Mouse (Mus musculus) neural tube, embryonic 14.5 days (tissue): ENCODE measurements at regions not wholly inside any gene's neighbourhood (a gene's known extent, or its start where the extent isn't known, plus 50 kb on each side); places are given as distances from the start of the nearest gene placed in this dataset.

Experiments
- ATAC-seq: fragments of 200-750 bp; cut with Nextera tagmentation; 2 replicates; pipeline ENCODE4 v1.8.0; 2017; ENCODE audit warnings: low read depth, mild to moderate bottlenecking, moderate TSS enrichment, moderate library complexity
- H3K27ac ChIP-seq: fragments of 300-500 bp; sonication (generic); 2 replicates; pipeline ENCODE4 v1.5.1; 2014; ENCODE audit warnings: low read depth, mild to moderate bottlenecking, control low read depth, low read length, moderate library complexity, mixed read lengths
- H3K27me3 ChIP-seq: fragments of 300-500 bp; sonication (generic); 2 replicates; pipeline ENCODE4 v1.6.1; 2014; ENCODE audit warnings: low read length; ENCODE audit not compliant: control insufficient read depth, insufficient read depth
- H3K36me3 ChIP-seq: fragments of 300-500 bp; sonication (generic); 2 replicates; pipeline ENCODE4 v1.6.1; 2014; ENCODE audit warnings: low read length, mixed read lengths; ENCODE audit not compliant: control insufficient read depth, insufficient read depth
- H3K4me1 ChIP-seq: fragments of 300-500 bp; sonication (generic); 2 replicates; pipeline ENCODE4 v1.6.1; 2014; ENCODE audit warnings: low read length; ENCODE audit not compliant: control insufficient read depth, insufficient read depth
- H3K4me2 ChIP-seq: fragments of 300-500 bp; sonication (generic); 2 replicates; pipeline ENCODE4 v1.6.1; 2014; ENCODE audit warnings: mild to moderate bottlenecking, low read depth, low read length, control low read depth
- H3K4me3 ChIP-seq: fragments of 300-500 bp; sonication (generic); 2 replicates; pipeline ENCODE4 v1.5.1; 2014; ENCODE audit warnings: low read depth, low read length, control low read depth, mixed read lengths
- H3K9ac ChIP-seq: fragments of 300-500 bp; sonication (generic); replicated peaks from 2 replicates; pipeline ENCODE4 v1.6.1; 2014; ENCODE audit warnings: low read depth, mild to moderate bottlenecking, control low read depth, low read length, mixed read lengths
- H3K9me3 ChIP-seq: fragments of 300-500 bp; sonication (generic); 2 replicates; pipeline ENCODE4 v1.6.1; 2016; ENCODE audit warnings: low read length; ENCODE audit not compliant: control insufficient read depth
- WGBS: fragments of 180-500 bp; shearing (Covaris S2); extraction: QIAGEN DNeasy Blood & Tissue Kit; methylation state at CpG from one replicate; pipeline ENCODE4 v1.1.7; 2014; 5-methylcytosine and 5-hydroxymethylcytosine counted together

DNA sequence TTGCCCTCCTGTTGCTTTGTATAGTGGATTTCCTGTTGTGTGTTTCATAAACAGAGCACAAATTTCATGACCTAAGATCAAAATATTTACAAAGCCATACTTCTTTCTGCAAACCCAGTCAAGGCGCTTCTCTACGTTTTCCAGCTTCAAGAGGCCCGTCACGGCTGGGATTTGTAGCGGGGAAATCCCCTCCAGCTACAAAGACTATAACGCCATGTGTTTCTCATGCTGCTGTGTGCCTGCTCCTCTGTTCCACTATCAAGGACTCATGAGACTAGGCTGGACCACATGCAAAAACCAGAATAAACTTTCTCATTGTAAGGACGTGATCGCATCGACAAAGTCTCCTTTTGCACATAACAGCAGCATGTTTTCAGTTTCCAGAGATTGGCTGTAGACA lies 196.0 kb upstream of the Hnrnpa3 start:
- Histone ChIP-seq H3K36me3 (no peaks in the 10 kb centered on the region), H3K27ac (no peak overlapping the region), H3K4me2 (no peak overlapping the region), H3K4me1 (peaks cover 3% of the 10 kb centered on the region; the same call in 1 of the 2 replicates), H3K9ac (no peak overlapping the region), H3K27me3 (no peaks in the 10 kb centered on the region), H3K4me3 (no peak overlapping the region), H3K9me3 (no peaks in the 10 kb centered on the region)
- ATAC-seq, result no peak
- WGBS, result 76% methylated on average over 9 of the region's 9 CpGs

DNA sequence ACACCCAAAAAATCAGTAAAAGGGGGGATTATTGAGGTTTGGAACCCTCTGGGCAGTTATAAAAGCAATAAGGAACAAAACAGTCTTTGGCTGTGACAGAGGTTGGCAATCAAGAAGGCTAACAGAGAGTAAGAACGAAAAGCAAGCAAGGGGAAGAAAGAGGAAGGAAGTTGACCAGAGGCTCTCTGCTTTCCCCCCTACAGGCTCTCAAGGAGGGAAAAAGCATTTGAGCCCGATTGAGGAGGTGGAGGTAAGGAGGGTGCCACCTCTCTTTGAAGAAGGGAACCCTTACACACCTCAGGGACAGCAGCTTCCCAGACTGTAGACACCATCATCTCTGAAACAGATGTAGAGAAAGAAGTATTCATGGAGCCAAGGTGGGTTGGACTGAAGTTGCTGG lies 194.6 kb upstream of the Hnrnpa3 start:
- Histone ChIP-seq H3K27me3 (no peaks in the 10 kb centered on the region), H3K4me1 (peaks cover 3% of the 10 kb centered on the region; the same call in 1 of the 2 replicates), H3K27ac (no peak overlapping the region), H3K4me3 (no peak overlapping the region), H3K9ac (no peak overlapping the region), H3K9me3 (no peaks in the 10 kb centered on the region), H3K4me2 (no peak overlapping the region), H3K36me3 (no peaks in the 10 kb centered on the region)
- 48% methylated on average over 2 of the region's 2 CpGs for WGBS
- no peak for ATAC-seq

DNA sequence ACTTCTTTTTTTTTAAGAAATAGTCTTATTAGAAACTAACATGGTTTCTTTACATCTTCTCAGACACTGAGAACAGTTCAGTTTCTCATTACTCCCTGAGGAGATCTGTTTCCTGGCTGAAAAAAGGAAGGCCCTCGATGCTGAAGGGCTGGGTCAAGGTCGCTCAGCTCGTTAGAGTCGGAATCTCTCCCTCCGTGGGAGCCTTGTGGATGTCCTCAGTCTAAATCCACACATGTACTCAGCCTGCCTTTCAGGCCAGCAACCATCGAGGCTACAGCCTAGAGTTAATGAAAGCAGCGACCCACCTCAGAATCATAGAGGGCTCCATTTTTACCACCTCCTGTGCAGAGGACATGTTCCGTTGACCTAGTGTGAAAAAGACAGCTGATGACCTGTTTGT lies 190.2 kb upstream of the Hnrnpa3 start:
- H3K27ac ChIP-seq, result no peak overlapping the region
- H3K9me3 ChIP-seq, result no peaks in the 10 kb centered on the region
- H3K4me1 ChIP-seq, result peaks cover 9% of the 10 kb centered on the region; the same call in 1 of the 2 replicates
- no peak overlapping the region for H3K4me3 ChIP-seq
- no peaks in the 10 kb centered on the region for H3K27me3 ChIP-seq
- no peaks in the 10 kb centered on the region for H3K36me3 ChIP-seq
- no peak overlapping the region for H3K4me2 ChIP-seq
- no peak for ATAC-seq
- H3K9ac ChIP-seq, result no peak overlapping the region
- 73% methylated on average over 8 of the region's 8 CpGs for WGBS

DNA sequence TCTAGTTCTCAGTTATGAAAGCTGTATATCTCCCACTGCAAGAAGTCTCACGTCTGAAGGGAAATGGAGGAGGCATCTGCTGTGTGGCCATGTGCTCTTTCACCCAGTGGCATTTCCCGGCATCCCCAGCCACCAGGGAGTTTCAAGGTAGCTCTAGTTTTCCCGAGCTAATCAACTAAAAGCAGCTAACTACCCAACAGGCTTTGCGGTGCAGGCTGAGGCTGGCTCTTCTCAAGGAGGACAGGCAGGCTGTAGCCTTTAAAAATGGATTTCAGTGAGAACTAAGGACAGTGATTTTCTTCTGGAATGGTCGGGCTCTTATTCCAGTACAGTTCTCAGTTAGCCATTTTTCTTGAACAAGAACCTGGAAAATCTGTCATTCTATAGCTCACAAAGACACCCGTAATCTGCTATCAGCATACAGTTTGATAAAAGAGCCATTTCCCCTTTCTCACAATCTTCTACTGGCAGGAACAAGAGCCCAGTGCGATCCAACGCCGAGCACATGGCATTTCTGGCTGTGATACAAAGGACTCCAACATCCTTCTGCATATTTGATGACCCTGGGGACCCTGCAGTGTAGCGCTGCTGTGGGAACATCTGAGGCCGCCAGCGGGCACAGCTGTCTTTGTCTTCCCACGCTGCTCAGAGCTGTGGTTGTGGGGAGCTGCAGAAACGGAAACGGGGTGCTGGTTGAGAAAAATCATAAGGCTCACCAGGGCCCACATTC lies 188.9 kb upstream of the Hnrnpa3 start:
- Histone ChIP-seq H3K4me3 (no peak overlapping the region), H3K27ac (peak overlapping the region; percentile 80), H3K9me3 (no peaks in the 10 kb centered on the region), H3K9ac (0 out of 2 replicates have a peak overlapping the region, but pooled peaks have one; percentile 21), H3K27me3 (no peaks in the 10 kb centered on the region), H3K4me2 (peak overlapping the region; percentile 15; the same call in 1 of the 2 replicates), H3K36me3 (no peaks in the 10 kb centered on the region), H3K4me1 (peaks cover 9% of the 10 kb centered on the region; the same call in 1 of the 2 replicates)
- WGBS, result 11% methylated on average over 15 of the region's 15 CpGs
- ATAC-seq, result peak; percentile 93

DNA sequence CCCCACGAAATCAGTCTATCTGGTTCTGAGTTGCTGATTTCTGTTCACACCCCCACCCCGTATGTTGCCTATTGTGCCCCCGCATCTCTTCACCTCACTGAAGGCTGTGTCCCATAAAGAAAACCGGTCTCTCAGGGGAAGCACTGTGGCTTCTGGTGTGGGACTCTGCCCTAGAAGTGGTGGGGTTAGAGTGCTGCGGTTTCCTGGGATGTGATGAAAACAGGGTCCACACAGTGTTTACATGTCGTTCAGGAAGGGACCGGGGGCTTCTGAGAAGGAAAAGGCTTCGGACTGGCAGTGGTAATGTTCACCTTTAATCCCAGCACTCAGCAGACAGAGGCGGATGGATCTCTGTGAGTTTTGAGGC lies 188.4 kb upstream of the Hnrnpa3 start:
- Histone ChIP-seq H3K4me3 (no peak overlapping the region), H3K27ac (peak overlapping the region; percentile 80), H3K4me1 (peaks cover 9% of the 10 kb centered on the region; the same call in 1 of the 2 replicates), H3K9me3 (no peaks in the 10 kb centered on the region), H3K36me3 (no peaks in the 10 kb centered on the region), H3K27me3 (no peaks in the 10 kb centered on the region), H3K4me2 (peak overlapping the region; percentile 15; the same call in 1 of the 2 replicates), H3K9ac (0 out of 2 replicates have a peak overlapping the region, but pooled peaks have one; percentile 21)
- WGBS, result 36% methylated on average over 9 of the region's 9 CpGs
- peak; percentile 64 for ATAC-seq

DNA sequence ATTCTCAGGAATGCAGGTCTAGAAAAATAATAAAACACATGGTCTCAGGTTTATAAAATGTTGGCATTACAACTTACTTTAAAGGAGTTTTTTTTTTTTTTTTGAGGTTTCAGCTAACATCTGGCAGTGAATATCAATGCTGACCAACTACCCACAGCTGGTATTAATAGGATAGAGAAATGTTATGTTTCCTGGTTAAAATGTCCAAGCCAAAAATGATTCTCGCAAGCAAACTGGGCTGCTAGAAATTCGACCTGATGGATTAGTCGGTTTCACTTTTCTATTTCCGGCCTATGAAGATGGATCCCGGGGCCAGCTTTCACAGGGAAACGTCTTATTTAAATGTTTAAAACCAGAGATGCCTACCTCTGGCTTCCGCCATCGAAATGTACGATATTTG lies 186.6 kb upstream of the Hnrnpa3 start:
- Histone ChIP-seq H3K9ac (no peak overlapping the region), H3K27ac (no peak overlapping the region), H3K4me1 (peaks cover 9% of the 10 kb centered on the region; the same call in 1 of the 2 replicates), H3K4me3 (no peak overlapping the region), H3K27me3 (no peaks in the 10 kb centered on the region), H3K36me3 (no peaks in the 10 kb centered on the region), H3K4me2 (no peak overlapping the region), H3K9me3 (no peaks in the 10 kb centered on the region)
- 88% methylated on average over 9 of the region's 9 CpGs for WGBS
- no peak for ATAC-seq

DNA sequence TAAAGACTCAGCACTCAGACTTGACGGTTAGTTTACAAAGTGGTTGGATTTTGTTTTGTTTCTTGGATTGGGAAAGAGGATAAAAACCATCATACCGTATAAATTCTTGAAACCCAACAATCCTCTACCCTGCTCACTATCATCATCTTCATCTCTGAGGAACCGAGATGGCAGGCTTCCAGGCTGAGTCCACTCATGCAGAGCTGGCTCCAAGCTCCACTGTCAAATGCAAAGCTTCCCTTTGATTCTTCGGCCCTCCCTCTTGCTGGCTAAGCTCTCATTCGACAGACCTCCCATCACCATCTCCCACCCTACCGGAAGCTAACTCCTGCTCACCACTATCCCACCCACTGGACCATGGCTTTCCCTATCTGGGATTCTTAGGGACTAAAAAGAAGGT lies 184.6 kb upstream of the Hnrnpa3 start:
- Histone ChIP-seq H3K9ac (no peak overlapping the region), H3K4me2 (no peak overlapping the region), H3K27ac (no peak overlapping the region), H3K9me3 (no peaks in the 10 kb centered on the region), H3K36me3 (no peaks in the 10 kb centered on the region), H3K4me3 (no peak overlapping the region), H3K27me3 (no peaks in the 10 kb centered on the region), H3K4me1 (peaks cover 9% of the 10 kb centered on the region; the same call in 1 of the 2 replicates)
- 56% methylated on average over 6 of the region's 6 CpGs for WGBS
- no peak for ATAC-seq

DNA sequence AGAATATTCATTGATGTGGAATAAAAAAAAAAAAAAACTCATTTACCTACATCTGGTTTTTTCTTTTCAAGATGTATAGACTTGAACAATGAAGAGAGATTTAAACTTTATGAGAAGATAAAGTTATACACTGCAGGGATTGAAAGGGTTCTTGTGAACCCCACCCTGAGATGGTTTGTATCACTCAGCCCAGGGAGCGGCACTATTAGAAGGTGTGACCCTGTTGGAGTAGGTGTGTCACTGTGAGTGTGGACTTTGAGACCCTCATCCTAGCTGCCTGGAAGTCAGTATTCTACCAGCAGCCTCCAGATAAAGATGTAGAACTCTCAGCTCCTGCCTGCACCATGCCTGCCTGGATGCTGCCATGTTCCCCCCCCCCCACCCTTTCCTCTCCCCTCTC lies 182.7 kb upstream of the Hnrnpa3 start:
- 96% methylated on average over 1 of the region's 1 CpGs for WGBS
- ATAC-seq, result no peak
- Histone ChIP-seq H3K9me3 (no peaks in the 10 kb centered on the region), H3K27ac (no peak overlapping the region), H3K9ac (no peak overlapping the region), H3K4me2 (no peak overlapping the region), H3K27me3 (no peaks in the 10 kb centered on the region), H3K4me3 (no peak overlapping the region), H3K4me1 (no peaks in the 10 kb centered on the region), H3K36me3 (no peaks in the 10 kb centered on the region)

DNA sequence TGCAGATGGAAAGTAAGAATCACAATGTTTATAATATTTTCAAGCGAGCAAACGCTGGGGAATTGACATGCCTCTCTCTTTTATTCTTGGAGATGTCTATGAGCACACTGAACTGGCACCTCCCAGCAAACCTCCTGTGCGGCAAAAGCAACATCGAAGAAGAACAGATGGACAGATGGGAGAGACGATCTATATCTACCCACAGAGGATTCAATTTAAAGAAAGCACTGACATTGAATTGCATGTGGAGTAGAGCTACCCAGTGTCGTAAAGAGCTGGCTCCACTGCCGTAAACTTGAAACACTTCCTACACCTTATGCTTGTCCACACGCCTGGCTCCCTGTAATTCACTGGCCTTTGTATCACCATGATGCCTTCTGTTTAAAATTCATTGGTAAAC lies 182.0 kb upstream of the Hnrnpa3 start:
- H3K27me3 ChIP-seq, result no peaks in the 10 kb centered on the region
- H3K9me3 ChIP-seq, result no peaks in the 10 kb centered on the region
- H3K36me3 ChIP-seq, result no peaks in the 10 kb centered on the region
- no peak for ATAC-seq
- H3K4me1 ChIP-seq, result no peaks in the 10 kb centered on the region
- H3K4me3 ChIP-seq, result no peak overlapping the region
- H3K9ac ChIP-seq, result no peak overlapping the region
- WGBS, result 54% methylated on average over 8 of the region's 8 CpGs
- no peak overlapping the region for H3K4me2 ChIP-seq
- H3K27ac ChIP-seq, result no peak overlapping the region
